Mouse (Mus musculus): ENCODE measurements around the gene Zg16.

The Zg16 gene

GRCm38 (mm10) chr7:127073221-127073620 is 13.9 kb downstream of the Zg16 start:
- DNase-seq (ENCODE audit: low spot score) = no peak

GRCm38 (mm10) chr7:127070871-127071413 is 16.2 kb downstream of the Zg16 start:
- DNase-seq (ENCODE audit: low spot score) = no peak

- DNase-seq (ENCODE audit: low spot score) = no peak
Measured at GRCm38 (mm10) chr7:127066317-127066716, 20.8 kb downstream of the Zg16 start.

GRCm38 (mm10) chr7:127065538-127065937 is 21.6 kb downstream of the Zg16 start:
- DNase-seq (ENCODE audit: low spot score) = no peak

GRCm38 (mm10) chr7:127055026-127055585 is 32.0 kb downstream of the Zg16 start:
- no peak for DNase-seq (ENCODE audit: low spot score)

GRCm38 (mm10) chr7:127041851-127042672 is 45.1 kb downstream of the Zg16 start, which contains the start of gene Kif22:
Gene Kif22, minus strand, starts transcription at chr7:127042471.
- no peak for DNase-seq (ENCODE audit: low spot score)

- no peak for DNase-seq (ENCODE audit: low spot score)
Measured at GRCm38 (mm10) chr7:127031244-127031643, 55.9 kb downstream of the Zg16 start.

- no peak for DNase-seq (ENCODE audit: low spot score)
Measured at GRCm38 (mm10) chr7:127030172-127030571, 57.0 kb downstream of the Zg16 start.

GRCm38 (mm10) chr7:127027885-127028284 is 59.2 kb downstream of the Zg16 start:
- DNase-seq (ENCODE audit: low spot score) = no peak

- DNase-seq (ENCODE audit: low spot score) = peak; percentile 99
Measured at GRCm38 (mm10) chr7:127026984-127027726, 60.0 kb downstream of the Zg16 start, which contains the start of gene Maz. Gene Maz, minus strand, starts transcription at chr7:127027037.

GRCm38 (mm10) chr7:127026616-127026983 is 60.5 kb downstream of the Zg16 start:
- no peak for DNase-seq (ENCODE audit: low spot score)

- DNase-seq (ENCODE audit: low spot score) = no peak
Measured at GRCm38 (mm10) chr7:127026161-127026600, 60.9 kb downstream of the Zg16 start.

GRCm38 (mm10) chr7:127025556-127026160 is 61.5 kb downstream of the Zg16 start:
- no peak for DNase-seq (ENCODE audit: low spot score)

GRCm38 (mm10) chr7:127024755-127025555 is 62.2 kb downstream of the Zg16 start:
- no peak for DNase-seq (ENCODE audit: low spot score)

GRCm38 (mm10) chr7:127023896-127024690 is 63.0 kb downstream of the Zg16 start:
- DNase-seq (ENCODE audit: low spot score) = no peak

- DNase-seq (ENCODE audit: low spot score) = no peak
Measured at GRCm38 (mm10) chr7:127023272-127023691, 63.8 kb downstream of the Zg16 start.

- no peak for DNase-seq (ENCODE audit: low spot score)
Measured at GRCm38 (mm10) chr7:127022528-127023271, 64.4 kb downstream of the Zg16 start.

- no peak for DNase-seq (ENCODE audit: low spot score)
Measured at GRCm38 (mm10) chr7:127021563-127022527, 65.3 kb downstream of the Zg16 start.
